Mouse (Mus musculus) spleen, adult 18-20 months (tissue): ENCODE data around the gene Myh6.
"Not testable (repeated sequence)": the region's sequence is repeated elsewhere in the genome, so short reads cannot be mapped to it uniquely, and the experiment has no call there.

Source experiments
- DNase-seq, 2 experiments: peaks; one replicate each; pipeline ENCODE4 v3.0.0; 2022; ENCODE audit warnings: mixed read lengths in 2 of 2

Myh6 gene

GRCm38 (mm10) chr14:54966320-54966977 is at the start of gene Myh6:
TSS of gene Myh6 (minus strand) at chr14:54966927.
- DNase-seq: no peak

- DNase-seq: no peak
These were observed 49.0 kb upstream of the Myh6 start for GRCm38 (mm10) chr14:55015767-55016111.

GRCm38 (mm10) chr14:55014991-55015766 is 48.5 kb upstream of the Myh6 start, which contains the start of gene Ngdn:
TSS of gene Ngdn (plus strand) at chr14:55015454.
- peak; percentile 96 to 98 for DNase-seq

- no peak for DNase-seq
These were observed 47.9 kb upstream of the Myh6 start for GRCm38 (mm10) chr14:55014591-55014990.

GRCm38 (mm10) chr14:55011116-55011515 is 44.4 kb upstream of the Myh6 start:
- no peak for DNase-seq

- no peak for DNase-seq
These were observed 41.7 kb upstream of the Myh6 start for GRCm38 (mm10) chr14:55008417-55008816.

- DNase-seq: no peak
These were observed 40.6 kb upstream of the Myh6 start for GRCm38 (mm10) chr14:55007120-55007908.

- no peak for DNase-seq
These were observed 39.8 kb upstream of the Myh6 start for GRCm38 (mm10) chr14:55006541-55006940.

GRCm38 (mm10) chr14:55005967-55006366 is 39.2 kb upstream of the Myh6 start:
- DNase-seq: no peak

GRCm38 (mm10) chr14:55005506-55005905 is 38.8 kb upstream of the Myh6 start:
- DNase-seq: no peak

GRCm38 (mm10) chr14:55003878-55004855 is 37.4 kb upstream of the Myh6 start:
- no peak for DNase-seq

- DNase-seq: no peak
These were observed 36.0 kb upstream of the Myh6 start for GRCm38 (mm10) chr14:55002687-55003120.

GRCm38 (mm10) chr14:55001938-55002686 is 35.4 kb upstream of the Myh6 start:
- DNase-seq: no peak

- DNase-seq: no peak
These were observed 34.7 kb upstream of the Myh6 start for GRCm38 (mm10) chr14:55001446-55001845.

- no peak for DNase-seq
These were observed 34.1 kb upstream of the Myh6 start for GRCm38 (mm10) chr14:55000814-55001213.

- not testable (repeated sequence) for DNase-seq
These were observed 33.1 kb upstream of the Myh6 start for GRCm38 (mm10) chr14:54999868-55000267.

GRCm38 (mm10) chr14:54998680-54999079 is 32.0 kb upstream of the Myh6 start:
- no peak for DNase-seq

- DNase-seq: no peak
These were observed 30.6 kb upstream of the Myh6 start for GRCm38 (mm10) chr14:54997297-54997696.

GRCm38 (mm10) chr14:54996793-54997192 is 30.1 kb upstream of the Myh6 start:
- no peak for DNase-seq

- no peak for DNase-seq
These were observed 28.9 kb upstream of the Myh6 start for GRCm38 (mm10) chr14:54995457-54996138.

GRCm38 (mm10) chr14:54994869-54995186 is 28.1 kb upstream of the Myh6 start:
- no peak for DNase-seq
